Mouse (Mus musculus) E14TG2a.4 (cell line): ENCODE results near the gene Sigmar1.

Experiments
- H3K27me3 ChIP-seq: 2 replicates; pipeline ENCODE4 v1.6.1; 2014; ENCODE audit warnings: low read length, control low read depth; ENCODE audit not compliant: insufficient read depth
- H3K36me3 ChIP-seq: 2 replicates; pipeline ENCODE4 v1.6.1; 2014; ENCODE audit warnings: low read length, control low read depth; ENCODE audit not compliant: insufficient read depth
- H3K4me1 ChIP-seq: replicated peaks from 2 replicates; pipeline ENCODE4 v1.6.1; 2014; ENCODE audit warnings: low read depth, low read length, control low read depth
- H3K4me3 ChIP-seq: replicated peaks from 2 replicates; pipeline ENCODE4 v1.5.1; 2014; ENCODE audit warnings: mild to moderate bottlenecking, low read length
- H3K9me3 ChIP-seq: 2 replicates; pipeline ENCODE4 v1.6.1; 2014; ENCODE audit warnings: low read length, control low read depth
- CTCF ChIP-seq: conservative IDR thresholded peaks from 2 replicates; pipeline ENCODE4 v1.5.1; 2014; ENCODE audit warnings: low read length
- NANOG ChIP-seq: IDR thresholded peaks from 2 replicates; pipeline ENCODE4 v1.6.1; 2014; ENCODE audit warnings: borderline replicate concordance, low read length, mixed read lengths
- POU5F1 ChIP-seq: IDR thresholded peaks from 2 replicates; pipeline ENCODE4 v1.6.1; 2014; ENCODE audit warnings: low read length, borderline replicate concordance

Sigmar1 gene

DNA sequence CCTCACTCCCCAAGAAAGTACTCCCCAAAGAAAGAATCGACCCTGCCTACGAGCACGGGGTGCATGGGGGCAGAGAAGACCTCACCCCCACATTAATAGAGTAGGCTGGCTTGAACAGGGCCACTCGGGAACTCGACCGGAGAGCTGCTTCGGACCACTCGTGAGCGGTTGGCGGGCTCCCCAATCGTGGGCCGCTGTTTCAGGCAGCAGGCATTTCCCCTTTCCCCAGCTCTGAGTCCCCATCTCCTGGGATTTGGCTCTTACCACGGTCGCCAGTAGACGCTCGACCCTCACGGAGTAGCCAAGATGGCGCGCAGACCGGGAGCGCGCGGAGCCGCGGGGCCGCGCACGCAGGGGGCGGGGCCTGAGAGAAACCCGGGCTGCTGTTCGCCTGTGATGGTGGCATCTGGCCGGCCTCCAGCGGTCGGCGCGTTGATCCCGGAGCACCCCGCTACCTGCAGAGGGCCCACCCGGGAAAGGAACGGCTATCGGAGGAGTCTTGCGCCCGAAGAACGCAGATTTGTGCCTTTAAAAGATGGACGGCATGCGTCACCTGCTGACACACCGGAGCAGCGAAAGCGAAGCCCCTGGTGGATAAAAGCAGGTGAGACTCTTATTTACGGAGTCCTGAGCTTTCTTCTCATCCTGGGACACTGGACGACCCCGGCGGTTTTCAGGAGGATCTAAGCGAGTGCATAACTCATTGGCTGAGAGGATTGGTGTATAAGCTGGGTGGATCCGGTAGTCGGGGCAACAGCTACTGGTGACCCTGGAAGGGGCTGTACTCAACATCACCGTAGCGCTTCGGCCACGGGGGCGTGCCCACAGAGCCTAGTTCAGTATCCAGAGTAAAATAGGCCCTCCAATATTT lies 42.5 kb downstream of the Sigmar1 start, which contains the start of gene Rpp25l:
Rpp25l (minus strand) TSS at position 338 of the 871 bp plus-strand sequence.
- Histone ChIP-seq H3K27me3 (no peaks in the 10 kb centered on the region), H3K4me3 (peak within 1 kb of the TSS; percentile 94), H3K4me1 (peaks cover 52% of the 10 kb centered on the region), H3K9me3 (no peaks in the 10 kb centered on the region), H3K36me3 (peaks cover 61% of the 10 kb centered on the region)
- no peak for TF ChIP-seq POU5F1
- TF ChIP-seq NANOG = no peak
- TF ChIP-seq CTCF = no peak; the same call in 1 of the 2 replicates

DNA sequence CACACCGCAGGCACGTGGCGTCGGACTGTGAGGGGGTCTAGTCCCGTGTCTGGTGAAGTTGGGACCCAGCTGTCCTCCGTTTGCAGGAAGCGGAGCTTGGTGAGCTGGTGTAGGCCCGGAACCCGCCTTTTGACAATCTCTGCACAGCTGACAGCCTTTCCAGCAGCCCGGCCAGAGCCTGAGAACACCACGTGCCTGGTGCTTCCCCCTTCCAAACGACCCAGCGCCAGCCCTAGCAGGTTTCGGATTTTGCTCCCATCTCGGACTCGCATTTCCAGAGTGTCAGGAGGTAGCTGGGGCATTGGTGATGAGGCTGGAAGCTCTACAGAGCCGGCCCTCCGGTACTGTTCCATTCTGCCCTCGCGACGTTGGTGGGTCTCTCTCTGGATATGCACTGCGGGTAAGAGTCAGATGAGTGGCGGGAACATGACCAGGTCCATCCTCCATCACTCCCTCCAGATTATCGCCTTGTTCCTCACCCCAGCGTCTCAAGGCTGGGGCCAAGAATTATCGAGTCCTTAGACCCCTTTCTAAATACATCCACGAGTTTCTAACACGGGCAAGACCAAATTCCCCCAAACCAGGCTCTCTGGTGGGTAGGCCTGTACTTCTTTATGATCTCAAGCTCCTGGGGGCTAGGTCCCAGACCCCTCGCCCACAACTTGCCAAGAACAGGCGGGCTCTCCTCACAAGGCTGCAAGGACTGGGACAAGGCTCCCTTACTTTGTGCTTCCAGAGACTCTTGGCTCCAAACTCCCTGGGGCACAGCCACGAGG lies 43.3 kb downstream of the Sigmar1 start:
- Histone ChIP-seq H3K9me3 (no peaks in the 10 kb centered on the region), H3K27me3 (no peaks in the 10 kb centered on the region), H3K4me1 (peaks cover 59% of the 10 kb centered on the region), H3K36me3 (peaks cover 53% of the 10 kb centered on the region), H3K4me3 (peak overlapping the region; percentile 94)
- no peak for TF ChIP-seq POU5F1
- TF ChIP-seq CTCF = no peak
- no peak for TF ChIP-seq NANOG

GRCm38 (mm10) chr4:41711705-41712375 lies 44.1 kb downstream of the Sigmar1 start:
- Histone ChIP-seq H3K36me3 (peaks cover 45% of the 10 kb centered on the region), H3K4me3 (peak overlapping the region; percentile 94), H3K27me3 (no peaks in the 10 kb centered on the region), H3K4me1 (peaks cover 58% of the 10 kb centered on the region), H3K9me3 (no peaks in the 10 kb centered on the region)
- TF ChIP-seq POU5F1 (no peak), CTCF (no peak), NANOG (no peak)

GRCm38 (mm10) chr4:41710229-41710628 lies 45.7 kb downstream of the Sigmar1 start:
- Histone ChIP-seq H3K4me1 (peaks cover 71% of the 10 kb centered on the region), H3K4me3 (no peak overlapping the region), H3K36me3 (peaks cover 30% of the 10 kb centered on the region), H3K27me3 (peaks cover 15% of the 10 kb centered on the region), H3K9me3 (no peaks in the 10 kb centered on the region)
- TF ChIP-seq CTCF = 0 out of 2 replicates have a peak, but pooled peaks have one; percentile 12
- no peak for TF ChIP-seq POU5F1

GRCm38 (mm10) chr4:41708192-41708745 lies 47.7 kb downstream of the Sigmar1 start:
- no peak overlapping the region for H3K4me3 ChIP-seq
- peaks cover 30% of the 10 kb centered on the region for H3K27me3 ChIP-seq
- no peaks in the 10 kb centered on the region for H3K9me3 ChIP-seq
- peaks cover 22% of the 10 kb centered on the region for H3K36me3 ChIP-seq
- H3K4me1 ChIP-seq = peaks cover 74% of the 10 kb centered on the region
- TF ChIP-seq POU5F1 (no peak), NANOG (no peak), CTCF (peak; percentile 75)

- Histone ChIP-seq H3K4me3 (peak overlapping the region; percentile 35; the same call in 1 of the 2 replicates), H3K9me3 (no peaks in the 10 kb centered on the region), H3K4me1 (peaks cover 68% of the 10 kb centered on the region), H3K36me3 (peaks cover 16% of the 10 kb centered on the region), H3K27me3 (peaks cover 36% of the 10 kb centered on the region)
- TF ChIP-seq NANOG (no peak), POU5F1 (peak; percentile 100), CTCF (peak; percentile 42)
Observed at GRCm38 (mm10) chr4:41707011-41707535, 48.9 kb downstream of the Sigmar1 start.

- TF ChIP-seq CTCF (no peak), POU5F1 (no peak), NANOG (no peak)
- peaks cover 58% of the 10 kb centered on the region for H3K4me1 ChIP-seq
- H3K4me3 ChIP-seq = peak overlapping the region; percentile 15; the same call in 1 of the 2 replicates
- peaks cover 7% of the 10 kb centered on the region for H3K36me3 ChIP-seq
- H3K27me3 ChIP-seq = peaks cover 36% of the 10 kb centered on the region
- no peaks in the 10 kb centered on the region for H3K9me3 ChIP-seq
Observed at GRCm38 (mm10) chr4:41705922-41706754, 49.8 kb downstream of the Sigmar1 start.
